Mouse (Mus musculus): ENCODE data around the gene Pacrg. TPM values are rescaled to one million over a fixed set of nuclear protein-coding genes. Genes with fewer than 3 reads are reported as not detected.

The Pacrg gene
- total and polyA plus RNA-seq, 2 experiments from 2014 or later, result 6.2 to 20.7 TPM

GRCm38 (mm10) chr17:10661294-10661693 lies 178.8 kb downstream of the Pacrg start:
- no peak for ATAC-seq
- 69% methylated on average over 4 of the region's 4 CpGs for WGBS
- H3K27me3 ChIP-seq (ENCODE audit: insufficient read depth, low read length), result no peaks in the 10 kb centered on the region
- no peak overlapping the region for H3K4me3 ChIP-seq (ENCODE audit: low read depth, low read length)
- no peak for DNase-seq
- no peak for TF ChIP-seq CTCF (IDR thresholded peaks at IDR 0.05; ENCODE audit: low read depth)
- no peak overlapping the region for H3K4me2 ChIP-seq (ENCODE audit: low read depth)
- no peaks in the 10 kb centered on the region for H3K9me3 ChIP-seq (ENCODE audit: low read length)
- no peak overlapping the region for H3K9ac ChIP-seq
- no peak overlapping the region for H3K27ac ChIP-seq (ENCODE audit: low read depth, low read length)
- H3K36me3 ChIP-seq (ENCODE audit: insufficient read depth), result no peaks in the 10 kb centered on the region
- H3K4me1 ChIP-seq (ENCODE audit: insufficient read depth), result no peaks in the 10 kb centered on the region

GRCm38 (mm10) chr17:10643604-10644003 lies 196.5 kb downstream of the Pacrg start:
- 93% methylated on average over 7 of the region's 7 CpGs for WGBS
- no peak for TF ChIP-seq CTCF (IDR thresholded peaks at IDR 0.05; ENCODE audit: low read depth)
- Histone ChIP-seq H3K4me1 (ENCODE audit: insufficient read depth) (no peaks in the 10 kb centered on the region), H3K4me2 (ENCODE audit: low read depth) (no peak overlapping the region), H3K9me3 (ENCODE audit: low read length) (no peaks in the 10 kb centered on the region), H3K9ac (no peak overlapping the region), H3K27ac (ENCODE audit: low read depth, low read length) (no peak overlapping the region), H3K4me3 (ENCODE audit: low read depth, low read length) (no peak overlapping the region), H3K27me3 (ENCODE audit: insufficient read depth, low read length) (no peaks in the 10 kb centered on the region), H3K36me3 (ENCODE audit: insufficient read depth) (no peaks in the 10 kb centered on the region)
- ATAC-seq (no peak), DNase-seq (no peak)

- no peak for TF ChIP-seq CTCF (IDR thresholded peaks at IDR 0.05; ENCODE audit: low read depth)
- 82% methylated on average over 1 of the region's 1 CpGs for WGBS
- no peak for ATAC-seq
Measured at GRCm38 (mm10) chr17:10639816-10640215, 200.3 kb downstream of the Pacrg start.

GRCm38 (mm10) chr17:10635955-10636470 lies 204.1 kb downstream of the Pacrg start:
- DNase-seq (no peak), ATAC-seq (no peak)
- no peaks in the 10 kb centered on the region for H3K4me1 ChIP-seq (ENCODE audit: insufficient read depth)
- H3K27ac ChIP-seq (ENCODE audit: low read depth, low read length), result no peak overlapping the region
- no peaks in the 10 kb centered on the region for H3K27me3 ChIP-seq (ENCODE audit: insufficient read depth, low read length)
- 51% methylated on average over 8 of the region's 8 CpGs for WGBS
- no peak overlapping the region for H3K4me2 ChIP-seq (ENCODE audit: low read depth)
- H3K36me3 ChIP-seq (ENCODE audit: insufficient read depth), result no peaks in the 10 kb centered on the region
- H3K4me3 ChIP-seq (ENCODE audit: low read depth, low read length), result no peak overlapping the region
- no peak overlapping the region for H3K9ac ChIP-seq
- H3K9me3 ChIP-seq (ENCODE audit: low read length), result no peaks in the 10 kb centered on the region
- TF ChIP-seq CTCF (IDR thresholded peaks at IDR 0.05; ENCODE audit: low read depth), result no peak

More at GRCm38 (mm10) chr17:10639816-10640215, 200.3 kb downstream of the Pacrg start:
- Histone ChIP-seq H3K4me1 (ENCODE audit: insufficient read depth) (no peaks in the 10 kb centered on the region), H3K36me3 (ENCODE audit: insufficient read depth) (no peaks in the 10 kb centered on the region), H3K27ac (ENCODE audit: low read depth, low read length) (no peak overlapping the region), H3K4me2 (ENCODE audit: low read depth) (no peak overlapping the region), H3K27me3 (ENCODE audit: insufficient read depth, low read length) (no peaks in the 10 kb centered on the region), H3K9ac (no peak overlapping the region), H3K4me3 (ENCODE audit: low read depth, low read length) (no peak overlapping the region), H3K9me3 (ENCODE audit: low read length) (no peaks in the 10 kb centered on the region)
- DNase-seq, result no peak

DNA sequence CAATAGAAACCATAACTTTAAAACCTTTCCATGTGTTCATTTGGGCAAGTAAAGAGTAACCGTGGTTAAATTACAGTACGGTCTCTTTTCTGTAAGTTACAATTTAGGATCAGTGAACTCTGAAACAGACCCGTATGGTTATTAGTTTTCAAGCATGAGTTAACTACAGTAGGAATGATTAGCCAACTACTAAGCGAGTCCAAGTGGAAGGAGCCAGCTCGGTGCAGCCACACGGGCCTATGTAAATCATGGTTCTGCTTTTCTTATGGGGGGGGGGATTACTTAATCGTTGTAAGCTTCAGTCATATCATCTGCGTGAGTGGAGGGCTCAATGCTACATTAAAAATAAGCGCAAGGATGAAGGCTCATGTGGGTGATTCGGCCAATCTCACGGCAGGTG lies 204.6 kb downstream of the Pacrg start:
- H3K4me1 ChIP-seq (ENCODE audit: insufficient read depth), result peaks cover 3% of the 10 kb centered on the region; the same call in 1 of the 2 replicates
- H3K4me2 ChIP-seq (ENCODE audit: low read depth), result no peak overlapping the region
- H3K9ac ChIP-seq, result no peak overlapping the region
- no peak for TF ChIP-seq CTCF (IDR thresholded peaks at IDR 0.05; ENCODE audit: low read depth)
- H3K36me3 ChIP-seq (ENCODE audit: insufficient read depth), result no peaks in the 10 kb centered on the region
- DNase-seq (no peak), ATAC-seq (no peak)
- no peak overlapping the region for H3K27ac ChIP-seq (ENCODE audit: low read depth, low read length)
- H3K27me3 ChIP-seq (ENCODE audit: insufficient read depth, low read length), result no peaks in the 10 kb centered on the region
- WGBS, result 86% methylated on average over 11 of the region's 11 CpGs
- H3K9me3 ChIP-seq (ENCODE audit: low read length), result no peaks in the 10 kb centered on the region
- H3K4me3 ChIP-seq (ENCODE audit: low read depth, low read length), result no peak overlapping the region

DNA sequence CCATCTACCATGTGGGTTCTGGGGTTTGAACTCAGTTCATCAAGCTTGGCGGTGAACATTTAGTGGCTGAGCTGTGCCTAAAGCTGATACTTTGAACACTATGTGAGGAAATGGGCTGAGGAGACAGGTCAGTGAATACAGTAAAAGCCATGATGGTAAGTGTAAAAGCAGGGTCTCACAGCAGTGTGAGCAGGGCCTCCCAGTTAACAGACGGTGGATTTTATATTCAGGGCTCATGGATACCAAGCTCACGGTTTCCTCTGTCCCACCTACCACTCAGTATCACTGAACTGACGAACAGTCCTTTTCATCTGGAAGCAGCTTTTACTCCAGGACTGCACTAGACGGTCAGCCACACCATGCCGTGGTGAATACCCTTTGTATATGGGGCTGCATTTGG lies 205.1 kb downstream of the Pacrg start:
- WGBS, result 92% methylated on average over 6 of the region's 6 CpGs
- H3K9me3 ChIP-seq (ENCODE audit: low read length), result no peaks in the 10 kb centered on the region
- H3K36me3 ChIP-seq (ENCODE audit: insufficient read depth), result no peaks in the 10 kb centered on the region
- no peak for TF ChIP-seq CTCF (IDR thresholded peaks at IDR 0.05; ENCODE audit: low read depth)
- no peak overlapping the region for H3K4me3 ChIP-seq (ENCODE audit: low read depth, low read length)
- peaks cover 3% of the 10 kb centered on the region; the same call in 1 of the 2 replicates for H3K4me1 ChIP-seq (ENCODE audit: insufficient read depth)
- DNase-seq, result no peak
- H3K4me2 ChIP-seq (ENCODE audit: low read depth), result no peak overlapping the region
- H3K27me3 ChIP-seq (ENCODE audit: insufficient read depth, low read length), result no peaks in the 10 kb centered on the region
- no peak overlapping the region for H3K9ac ChIP-seq
- no peak for ATAC-seq
- no peak overlapping the region for H3K27ac ChIP-seq (ENCODE audit: low read depth, low read length)

DNA sequence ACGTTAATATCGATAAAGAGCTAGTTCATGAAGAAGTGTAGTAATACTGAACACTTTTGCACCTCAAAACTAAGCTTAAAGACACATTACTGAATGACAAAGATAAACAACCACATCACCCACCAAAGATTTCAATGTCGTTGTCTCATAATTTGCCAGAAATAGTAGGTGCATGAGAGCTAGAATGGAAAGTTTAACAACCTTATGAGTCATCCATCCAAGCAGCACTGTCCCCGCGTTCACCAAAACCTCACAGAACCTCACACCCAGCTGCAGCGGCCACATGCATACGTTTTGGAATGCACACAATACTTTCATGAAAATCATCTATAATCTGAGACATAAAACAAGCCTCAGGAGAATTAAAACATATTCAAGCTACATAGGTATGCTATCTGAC lies 206.3 kb downstream of the Pacrg start:
- no peak overlapping the region for H3K4me3 ChIP-seq (ENCODE audit: low read depth, low read length)
- H3K36me3 ChIP-seq (ENCODE audit: insufficient read depth), result no peaks in the 10 kb centered on the region
- no peak overlapping the region for H3K9ac ChIP-seq
- no peak overlapping the region for H3K27ac ChIP-seq (ENCODE audit: low read depth, low read length)
- H3K4me2 ChIP-seq (ENCODE audit: low read depth), result no peak overlapping the region
- DNase-seq (no peak), ATAC-seq (no peak)
- no peaks in the 10 kb centered on the region for H3K9me3 ChIP-seq (ENCODE audit: low read length)
- H3K4me1 ChIP-seq (ENCODE audit: insufficient read depth), result peaks cover 3% of the 10 kb centered on the region; the same call in 1 of the 2 replicates
- 96% methylated on average over 7 of the region's 7 CpGs for WGBS
- no peaks in the 10 kb centered on the region for H3K27me3 ChIP-seq (ENCODE audit: insufficient read depth, low read length)
- TF ChIP-seq CTCF (IDR thresholded peaks at IDR 0.05; ENCODE audit: low read depth), result no peak

Data from forebrain, postnatal 0 days (tissue).